Mouse (Mus musculus) heart, postnatal 0 days (tissue): ENCODE data around the gene Adam8. TPM values are rescaled to one million over a fixed set of nuclear protein-coding genes. Genes with fewer than 3 reads are reported as not detected.

ENCODE experiments used
- ATAC-seq: fragments of 200-750 bp; cut with Nextera tagmentation; 2 replicates; pipeline ENCODE4 v1.8.0; 2017; ENCODE audit warnings: low read depth, moderate number of reproducible peaks, moderate library complexity; ENCODE audit not compliant: insufficient read depth
- DNase-seq: peaks from one replicate; pipeline ENCODE4 v3.0.0-alpha.2; 2016; ENCODE audit warnings: low spot score
- H3K27ac ChIP-seq: fragments of 300-500 bp; sonication (generic); 2 replicates; pipeline ENCODE4 v1.5.1; 2014; ENCODE audit warnings: low read depth, mild to moderate bottlenecking
- H3K27me3 ChIP-seq: fragments of 300-500 bp; sonication (generic); 2 replicates; pipeline ENCODE4 v1.6.1; 2014; ENCODE audit warnings: low read length, mixed read lengths; ENCODE audit not compliant: control insufficient read depth, insufficient read depth
- H3K36me3 ChIP-seq: fragments of 300-500 bp; sonication (generic); replicated peaks from 2 replicates; pipeline ENCODE4 v1.6.1; 2014; ENCODE audit warnings: low read length, mixed read lengths; ENCODE audit not compliant: control insufficient read depth, insufficient read depth
- H3K4me1 ChIP-seq: fragments of 300-500 bp; sonication (generic); 2 replicates; pipeline ENCODE4 v1.6.1; 2014; ENCODE audit warnings: antibody characterized with exemption; ENCODE audit not compliant: control insufficient read depth, insufficient read depth
- H3K4me2 ChIP-seq: fragments of 300-500 bp; sonication (generic); 2 replicates; pipeline ENCODE4 v1.6.1; 2014; ENCODE audit warnings: low read depth, mild to moderate bottlenecking, low read length, moderate library complexity
- H3K4me3 ChIP-seq: fragments of 300-500 bp; sonication (generic); 2 replicates; pipeline ENCODE4 v1.5.1; 2014; ENCODE audit warnings: low read depth, low read length
- H3K9ac ChIP-seq: fragments of 300-500 bp; sonication (generic); replicated peaks from 2 replicates; pipeline ENCODE4 v1.6.1; 2014; ENCODE audit warnings: low read depth, low read length, mixed read lengths
- H3K9me3 ChIP-seq: fragments of 300-500 bp; sonication (generic); replicated peaks from 2 replicates; pipeline ENCODE4 v1.6.1; 2016; ENCODE audit warnings: low read length; ENCODE audit not compliant: control insufficient read depth
- CTCF ChIP-seq: IDR thresholded peaks from 2 replicates; pipeline ENCODE4 v1.5.1; 2016; ENCODE audit warnings: antibody characterized with exemption, control low read depth, low read depth
- EP300 ChIP-seq: IDR thresholded peaks from 2 replicates; pipeline ENCODE4 v1.6.1; 2016; ENCODE audit warnings: antibody characterized with exemption, low read depth
- WGBS: fragments of 180-500 bp; shearing (Covaris S2); extraction: QIAGEN DNeasy Blood & Tissue Kit; methylation state at CpG from one replicate; pipeline ENCODE4 v1.1.7; 2014; 5-methylcytosine and 5-hydroxymethylcytosine counted together
- polyA plus RNA-seq: library from polyadenylated mRNA; unstranded; fragments of >200 nt; fragmentation: Nextera tagmentation; extraction: Ambion mirVana; gene quantifications from 2 replicates; pipeline ENCODE4 v1.2.1, GENCODE M21; 2015
- total RNA-seq: library from RNA; depleted of rRNA; stranded (reverse); fragments of >200 nt; gene quantifications from 2 replicates; pipeline ENCODE4 v1.2.3, GENCODE M21; 2014; ENCODE audit warnings: low replicate concordance

Gene Adam8
- total and polyA plus RNA-seq, 2 experiments from 2014 or later, result 0.31 to 83.4 TPM

DNA sequence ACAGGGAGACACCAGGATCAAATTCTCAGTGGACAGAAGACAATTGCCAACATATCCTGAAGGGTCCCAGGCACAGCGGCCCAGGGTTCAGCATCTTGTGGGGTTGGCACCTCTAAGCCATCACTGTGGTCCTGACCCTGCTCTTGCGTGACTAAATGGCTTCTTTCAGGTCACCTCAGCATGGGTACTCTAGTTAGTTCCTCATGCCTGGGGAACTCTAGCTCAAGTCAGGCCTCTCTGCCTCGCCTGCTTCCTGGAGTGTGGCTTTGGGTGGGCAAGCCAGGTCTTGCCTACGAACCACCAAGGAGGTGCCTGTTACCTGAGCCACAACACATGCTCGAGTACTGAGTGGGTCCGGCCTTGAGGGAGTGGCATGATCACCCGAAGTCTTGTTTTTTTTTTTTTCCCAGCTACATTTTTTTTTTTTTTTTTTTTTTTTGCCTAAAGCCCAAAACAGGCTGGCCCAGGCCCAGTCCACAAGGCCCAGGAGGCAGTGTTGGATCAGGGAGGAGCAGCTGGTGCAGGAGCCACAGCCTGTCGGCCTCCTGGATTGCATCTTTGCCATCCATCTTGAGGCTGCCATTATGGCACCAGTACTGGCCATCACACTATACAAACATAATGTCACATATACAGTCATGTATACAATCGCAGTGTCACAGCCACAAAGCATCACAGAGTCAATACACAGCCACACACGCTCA is 22.0 kb downstream of the Adam8 start:
- Histone ChIP-seq H3K9me3 (no peaks in the 10 kb centered on the region), H3K27ac (no peak overlapping the region), H3K27me3 (peaks cover 5% of the 10 kb centered on the region; the same call in 1 of the 2 replicates), H3K4me1 (peaks cover 3% of the 10 kb centered on the region; the same call in 1 of the 2 replicates), H3K9ac (no peak overlapping the region), H3K4me2 (no peak overlapping the region), H3K4me3 (no peak overlapping the region), H3K36me3 (no peaks in the 10 kb centered on the region)
- ATAC-seq (no peak), DNase-seq (no peak)
- WGBS, result 77% methylated on average over 10 of the region's 10 CpGs
- TF ChIP-seq CTCF (no peak), EP300 (no peak)

DNA sequence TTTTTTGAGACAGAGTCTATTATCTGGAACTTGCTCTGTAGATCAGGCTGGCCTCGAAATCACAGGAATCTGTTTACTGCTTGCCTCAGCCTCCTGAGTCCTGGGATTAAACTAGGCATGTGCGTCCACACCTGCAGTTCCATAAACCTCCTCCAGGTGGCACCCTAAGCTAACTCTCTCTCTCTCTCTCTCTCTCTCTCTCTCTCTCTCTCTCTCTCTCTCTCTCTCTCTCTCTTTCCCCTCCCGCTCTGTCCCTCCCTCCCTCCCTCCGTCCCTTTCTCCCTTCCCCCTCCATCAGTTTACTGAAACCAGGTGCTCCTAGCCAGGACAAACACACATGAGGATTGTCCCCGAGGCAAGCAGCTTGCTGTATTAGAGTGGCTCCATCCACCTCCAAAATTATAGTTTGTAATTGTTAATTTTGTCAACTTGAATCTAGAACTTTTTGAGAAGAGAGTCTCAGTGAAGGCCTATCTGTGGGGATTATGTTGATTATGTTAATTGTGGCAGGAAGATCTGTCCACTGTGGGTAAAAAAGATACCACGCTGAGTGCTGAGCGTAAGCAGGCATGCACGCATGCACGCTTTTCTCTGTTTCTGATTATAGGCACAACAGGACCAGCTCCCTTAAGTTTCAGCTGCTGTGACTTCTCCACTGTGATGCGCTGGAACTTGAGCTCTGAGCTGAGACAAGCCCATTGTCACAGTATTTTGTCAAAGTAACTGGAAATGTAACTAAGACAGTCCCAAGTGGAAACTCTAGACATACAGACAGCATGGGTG is 22.8 kb downstream of the Adam8 start:
- 45% methylated on average over 10 of the region's 10 CpGs for WGBS
- Histone ChIP-seq H3K27me3 (peaks cover 5% of the 10 kb centered on the region; the same call in 1 of the 2 replicates), H3K4me1 (peaks cover 3% of the 10 kb centered on the region; the same call in 1 of the 2 replicates), H3K4me2 (no peak overlapping the region), H3K4me3 (no peak overlapping the region), H3K27ac (no peak overlapping the region), H3K36me3 (no peaks in the 10 kb centered on the region), H3K9ac (no peak overlapping the region), H3K9me3 (no peaks in the 10 kb centered on the region)
- peak; percentile 46 for DNase-seq
- ATAC-seq, result no peak
- TF ChIP-seq CTCF (peak; percentile 79), EP300 (no peak)

DNA sequence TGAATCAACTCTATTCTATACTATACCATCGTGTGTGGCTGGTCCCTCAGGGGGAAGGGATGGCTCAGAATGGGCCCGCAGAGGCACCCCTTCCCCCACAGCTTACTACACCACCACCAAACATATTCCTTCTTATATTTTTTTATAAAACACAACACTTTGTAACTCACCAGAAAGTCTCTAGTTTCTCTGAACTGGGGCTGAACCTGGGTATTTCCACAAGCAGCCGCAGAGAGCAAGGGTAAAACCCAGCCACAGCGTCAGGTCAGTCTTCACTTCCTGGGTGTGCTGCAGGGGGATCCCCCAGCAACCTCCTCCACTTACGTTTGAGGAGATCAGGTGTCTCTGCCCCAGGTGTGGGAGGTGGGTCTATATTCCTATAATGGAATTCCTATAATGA is 23.9 kb downstream of the Adam8 start:
- TF ChIP-seq CTCF (no peak), EP300 (no peak)
- 56% methylated on average over 5 of the region's 5 CpGs for WGBS
- DNase-seq, result no peak

DNA sequence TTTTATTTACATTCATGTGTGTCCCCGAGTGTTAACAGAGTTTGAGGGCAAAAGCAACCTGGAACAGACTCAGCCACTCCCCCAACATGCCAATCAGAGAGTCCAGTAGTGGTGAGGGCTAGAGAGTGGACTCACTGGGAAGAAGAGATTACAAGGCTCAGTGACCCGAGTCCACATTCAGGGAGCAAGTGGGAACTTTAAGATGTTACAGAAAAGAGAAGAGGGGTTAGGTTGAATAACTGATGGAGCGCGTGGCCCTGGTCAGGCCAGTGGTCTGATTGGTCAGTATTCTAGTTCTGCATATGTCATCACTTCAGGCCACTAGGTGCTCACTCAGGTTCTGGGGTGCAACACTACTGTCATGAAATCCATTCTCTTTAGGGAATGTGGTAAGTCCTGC is 25.2 kb downstream of the Adam8 start:
- H3K4me1 ChIP-seq, result no peaks in the 10 kb centered on the region
- ATAC-seq (no peak), DNase-seq (no peak)
- H3K4me3 ChIP-seq, result no peak overlapping the region
- H3K36me3 ChIP-seq, result no peaks in the 10 kb centered on the region
- H3K9ac ChIP-seq, result no peak overlapping the region
- no peak overlapping the region for H3K27ac ChIP-seq
- H3K4me2 ChIP-seq, result no peak overlapping the region
- TF ChIP-seq CTCF (no peak), EP300 (no peak)
- peaks cover 5% of the 10 kb centered on the region; the same call in 1 of the 2 replicates for H3K27me3 ChIP-seq
- H3K9me3 ChIP-seq, result no peaks in the 10 kb centered on the region
- 34% methylated on average over 4 of the region's 4 CpGs for WGBS

More for the DNA sequence above, 23.9 kb downstream of the Adam8 start:
- Histone ChIP-seq H3K27ac (no peak overlapping the region), H3K9ac (no peak overlapping the region), H3K9me3 (no peaks in the 10 kb centered on the region), H3K4me3 (no peak overlapping the region), H3K27me3 (peaks cover 5% of the 10 kb centered on the region; the same call in 1 of the 2 replicates), H3K4me1 (no peaks in the 10 kb centered on the region), H3K4me2 (no peak overlapping the region), H3K36me3 (no peaks in the 10 kb centered on the region)
- no peak for ATAC-seq

DNA sequence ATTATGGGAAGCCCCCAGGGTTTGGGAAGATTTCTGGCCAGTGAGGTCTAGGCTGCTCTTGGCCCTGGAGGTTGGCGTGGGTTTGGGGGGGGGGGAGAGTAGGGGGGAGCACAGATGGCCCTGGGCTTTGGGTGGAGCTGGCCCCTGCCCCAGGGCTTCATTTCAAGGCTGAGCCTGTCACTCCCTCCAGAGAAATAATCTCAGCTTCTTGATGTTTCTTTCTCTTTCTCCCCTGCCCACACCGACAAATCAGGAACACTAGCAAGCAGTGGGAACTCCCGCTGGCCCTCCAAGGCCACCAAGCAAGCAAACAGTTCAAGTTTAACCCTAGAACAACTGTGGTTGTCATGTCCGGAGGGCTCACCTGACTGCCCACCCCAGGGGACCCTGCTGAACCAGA is 28.5 kb downstream of the Adam8 start:
- Histone ChIP-seq H3K9me3 (no peaks in the 10 kb centered on the region), H3K4me3 (no peak overlapping the region), H3K4me1 (no peaks in the 10 kb centered on the region), H3K27me3 (peaks cover 15% of the 10 kb centered on the region), H3K9ac (no peak overlapping the region), H3K36me3 (no peaks in the 10 kb centered on the region), H3K27ac (no peak overlapping the region), H3K4me2 (no peak overlapping the region)
- ATAC-seq (no peak), DNase-seq (no peak)
- WGBS, result 62% methylated on average over 4 of the region's 4 CpGs
- TF ChIP-seq CTCF (no peak), EP300 (no peak)
